Mouse (Mus musculus): ENCODE results near the gene Pdlim4. TPM values are rescaled to one million over a fixed set of nuclear protein-coding genes. Genes with fewer than 3 reads are reported as not detected.

Gene Pdlim4
- not detected in 2 replicates for total RNA-seq (2014; fragmentation: Nextera tagmentation)
- total RNA-seq (2017), result 0.69 TPM in 1 of 2 replicates, not detected in the other

GRCm38 (mm10) chr11:54068520-54069371 is at the start of gene Pdlim4:
Gene Pdlim4, minus strand, starts transcription at chr11:54069014.
- no peak for ATAC-seq (replicated peaks; ENCODE audit: low FRiP score, low TSS enrichment, poor library complexity, severe bottlenecking)

DNA sequence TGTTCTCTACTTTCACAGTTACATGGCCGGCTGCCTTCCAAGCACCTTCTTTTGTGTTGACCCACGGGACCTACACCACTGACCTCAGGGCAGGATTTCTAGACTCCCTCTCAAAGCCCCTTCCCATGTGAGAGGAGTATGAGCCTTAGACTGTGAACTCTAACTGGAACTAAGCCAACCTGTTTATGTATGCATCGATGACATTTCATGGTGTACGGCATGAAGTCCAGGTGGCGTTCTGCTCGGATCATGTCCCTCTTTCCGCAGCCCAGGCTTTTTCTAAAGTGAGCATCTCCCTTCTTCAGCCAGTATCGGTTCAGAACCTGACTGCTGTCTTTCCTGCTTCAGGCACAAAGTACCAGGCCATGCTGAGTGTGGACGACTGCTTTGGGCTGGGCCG is 48.3 kb upstream of the Pdlim4 start:
- no peak for ATAC-seq (replicated peaks; ENCODE audit: low FRiP score, low TSS enrichment, poor library complexity, severe bottlenecking)

DNA sequence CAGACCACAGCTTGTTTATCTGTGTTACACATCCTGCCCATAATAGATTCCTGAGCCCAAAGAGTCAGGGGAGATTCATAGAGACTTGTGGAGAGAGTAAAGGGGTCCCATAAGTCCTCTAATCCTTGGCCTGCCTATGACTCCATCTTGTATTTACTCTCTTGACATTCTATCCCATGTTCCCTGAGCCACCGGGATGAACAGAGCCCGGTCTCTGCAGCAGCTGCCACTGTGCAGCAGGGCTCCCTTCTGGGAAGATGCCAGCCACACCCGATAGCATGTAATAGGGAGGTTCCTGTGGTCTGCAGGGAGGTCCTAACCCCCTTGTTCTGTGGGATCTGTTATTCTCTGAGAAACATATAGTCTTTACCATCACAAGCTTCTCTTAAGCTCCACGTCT is 47.6 kb upstream of the Pdlim4 start:
- ATAC-seq (replicated peaks; ENCODE audit: low FRiP score, low TSS enrichment, poor library complexity, severe bottlenecking), result no peak

- no peak for ATAC-seq (replicated peaks; ENCODE audit: low FRiP score, low TSS enrichment, poor library complexity, severe bottlenecking)
These were observed 47.1 kb upstream of the Pdlim4 start for GRCm38 (mm10) chr11:54115911-54116310.

DNA sequence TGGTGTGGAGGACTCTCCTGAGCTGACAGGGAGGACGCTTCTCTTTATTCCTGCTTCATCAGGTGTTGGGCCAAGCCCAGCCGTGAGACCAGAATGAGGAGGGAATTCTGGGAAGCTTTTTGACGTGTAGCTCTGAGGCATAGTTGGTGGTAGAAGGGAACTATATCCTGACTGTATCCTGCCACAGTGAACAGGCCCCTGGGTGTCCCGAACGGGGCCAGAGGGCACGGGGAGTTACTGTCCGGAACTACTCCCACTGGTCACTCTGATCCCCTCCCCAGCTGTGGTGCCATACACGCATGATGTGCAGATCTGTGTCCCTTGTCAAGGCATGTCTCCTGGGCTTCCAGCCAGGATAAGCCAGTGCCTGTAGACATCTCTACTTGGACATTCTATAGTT is 46.5 kb upstream of the Pdlim4 start:
- no peak for ATAC-seq (replicated peaks; ENCODE audit: low FRiP score, low TSS enrichment, poor library complexity, severe bottlenecking)

DNA sequence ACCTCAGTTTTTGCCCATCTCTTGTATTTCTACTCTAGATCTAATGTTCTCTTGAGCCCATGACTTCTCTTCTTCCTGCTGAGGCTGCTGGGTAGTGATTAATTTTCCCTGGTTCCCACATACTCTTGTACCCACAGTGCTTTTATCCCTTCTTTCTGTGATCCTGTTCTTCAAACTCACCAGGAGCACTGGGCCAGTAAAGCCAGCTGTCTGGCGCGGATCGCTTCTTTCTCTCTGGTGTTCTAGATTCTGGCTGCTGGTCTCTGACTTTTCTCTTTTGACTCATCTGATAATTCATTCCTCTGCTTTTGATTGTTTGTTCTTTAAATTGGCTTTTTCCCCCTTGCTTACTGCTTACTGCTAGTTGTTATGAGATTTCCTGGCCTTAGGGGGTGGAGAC is 45.9 kb upstream of the Pdlim4 start:
- no peak for ATAC-seq (replicated peaks; ENCODE audit: low FRiP score, low TSS enrichment, poor library complexity, severe bottlenecking)

- no peak for ATAC-seq (replicated peaks; ENCODE audit: low FRiP score, low TSS enrichment, poor library complexity, severe bottlenecking)
These were observed 44.5 kb upstream of the Pdlim4 start for GRCm38 (mm10) chr11:54113352-54113751.

- peak; percentile 93 for ATAC-seq (replicated peaks; ENCODE audit: low FRiP score, low TSS enrichment, poor library complexity, severe bottlenecking)
These were observed 44.1 kb upstream of the Pdlim4 start for GRCm38 (mm10) chr11:54112920-54113319.

DNA sequence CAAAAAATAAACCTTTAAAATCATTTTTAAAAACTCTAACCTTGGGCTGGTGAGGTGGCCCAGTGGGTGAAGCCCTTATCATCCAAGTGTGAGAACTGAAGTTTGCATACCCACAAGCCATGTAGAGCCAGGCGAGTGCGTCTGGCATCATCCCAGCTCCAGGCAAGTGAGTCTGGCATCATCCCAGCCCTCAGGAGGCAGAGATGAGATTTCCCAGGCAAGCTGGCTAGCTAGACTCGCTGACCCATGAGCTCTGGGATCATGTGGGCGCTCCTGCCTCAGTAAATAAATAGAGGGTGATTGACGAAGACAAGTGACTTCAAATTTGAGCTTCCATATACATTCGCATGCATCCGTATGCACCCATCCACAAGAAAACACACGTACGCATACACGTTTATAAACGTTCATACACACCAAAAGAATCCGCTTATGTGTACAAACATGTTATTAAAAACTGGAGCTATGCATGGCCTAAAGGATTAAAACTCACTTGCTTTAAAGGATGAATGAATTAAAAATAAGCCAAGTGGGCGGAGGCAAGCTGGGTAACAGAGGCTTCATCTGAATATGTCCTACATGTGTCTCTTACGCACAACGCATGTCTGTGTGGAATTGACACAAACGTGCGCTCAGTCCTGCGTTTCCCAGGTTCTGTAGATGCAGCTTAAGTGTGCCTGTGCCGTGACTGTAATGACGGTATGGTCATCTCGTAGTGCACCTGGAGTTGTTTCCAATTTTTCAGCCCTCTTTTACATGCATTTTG is 43.3 kb upstream of the Pdlim4 start:
- no peak for ATAC-seq (replicated peaks; ENCODE audit: low FRiP score, low TSS enrichment, poor library complexity, severe bottlenecking)

- no peak for ATAC-seq (replicated peaks; ENCODE audit: low FRiP score, low TSS enrichment, poor library complexity, severe bottlenecking)
These were observed 42.5 kb upstream of the Pdlim4 start for GRCm38 (mm10) chr11:54111291-54111690.

DNA sequence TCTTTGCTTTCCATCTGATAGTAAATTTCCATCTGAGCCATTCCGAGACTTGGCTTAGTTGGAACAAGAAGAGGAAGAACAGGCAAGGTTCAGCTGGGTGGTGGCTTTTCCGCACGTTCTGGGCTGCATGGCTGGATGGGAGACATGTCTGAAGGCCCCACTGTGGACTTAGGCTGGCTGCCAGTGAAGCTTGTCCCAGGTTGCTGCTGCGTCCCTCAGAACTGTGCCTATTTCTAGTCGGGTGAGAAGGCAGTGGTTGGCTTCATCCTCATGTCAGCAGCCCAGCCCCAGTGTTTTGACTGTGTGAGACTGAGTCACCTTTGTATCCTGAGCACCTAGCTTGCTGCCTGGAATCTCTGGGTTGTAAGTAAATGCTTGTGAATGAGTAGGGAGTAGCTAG is 40.1 kb upstream of the Pdlim4 start:
- ATAC-seq (replicated peaks; ENCODE audit: low FRiP score, low TSS enrichment, poor library complexity, severe bottlenecking), result no peak

GRCm38 (mm10) chr11:54108131-54108530 is 39.3 kb upstream of the Pdlim4 start:
- ATAC-seq (replicated peaks; ENCODE audit: low FRiP score, low TSS enrichment, poor library complexity, severe bottlenecking), result no peak

GRCm38 (mm10) chr11:54107239-54107638 is 38.4 kb upstream of the Pdlim4 start:
- no peak for ATAC-seq (replicated peaks; ENCODE audit: low FRiP score, low TSS enrichment, poor library complexity, severe bottlenecking)

DNA sequence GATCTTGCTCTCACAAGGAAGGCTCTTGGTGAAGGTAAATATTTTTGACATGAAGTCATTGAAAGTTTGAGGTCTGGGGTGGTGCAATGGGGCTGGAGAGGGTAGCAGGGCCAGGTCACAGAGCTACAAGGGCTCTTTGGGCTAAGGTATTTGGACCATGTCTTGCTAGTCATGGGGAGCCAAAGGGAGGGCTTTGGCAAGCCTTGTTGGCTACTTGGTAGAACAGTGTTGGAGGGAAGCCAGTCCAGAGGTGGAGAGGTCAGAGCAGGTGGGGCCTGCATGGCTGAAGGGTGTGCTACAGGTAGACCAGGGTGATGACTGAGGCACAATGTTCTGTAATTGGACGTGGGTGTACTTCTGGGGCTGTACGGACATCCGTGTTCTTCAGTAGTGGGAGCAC is 37.9 kb upstream of the Pdlim4 start:
- ATAC-seq (replicated peaks; ENCODE audit: low FRiP score, low TSS enrichment, poor library complexity, severe bottlenecking), result no peak

DNA sequence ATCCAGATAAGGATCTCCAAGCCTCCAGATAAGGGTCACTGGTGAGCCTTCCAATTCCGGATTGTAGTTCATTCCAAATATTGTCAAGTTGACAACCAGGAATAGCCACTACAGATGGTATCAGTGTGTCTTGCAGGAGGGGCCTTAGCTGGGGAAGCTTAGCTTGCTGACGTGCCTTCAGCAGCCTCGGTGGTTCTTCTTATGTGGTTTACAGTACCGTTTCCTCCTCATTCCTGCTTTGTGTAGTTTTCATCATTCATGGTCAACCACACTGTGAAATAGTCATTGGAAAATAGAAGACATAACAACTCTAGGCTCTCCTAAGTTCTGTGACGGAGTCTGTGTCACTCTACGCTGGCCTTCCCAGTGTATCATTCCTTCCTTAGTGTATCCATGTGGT is 36.2 kb upstream of the Pdlim4 start:
- no peak for ATAC-seq (replicated peaks; ENCODE audit: low FRiP score, low TSS enrichment, poor library complexity, severe bottlenecking)

DNA sequence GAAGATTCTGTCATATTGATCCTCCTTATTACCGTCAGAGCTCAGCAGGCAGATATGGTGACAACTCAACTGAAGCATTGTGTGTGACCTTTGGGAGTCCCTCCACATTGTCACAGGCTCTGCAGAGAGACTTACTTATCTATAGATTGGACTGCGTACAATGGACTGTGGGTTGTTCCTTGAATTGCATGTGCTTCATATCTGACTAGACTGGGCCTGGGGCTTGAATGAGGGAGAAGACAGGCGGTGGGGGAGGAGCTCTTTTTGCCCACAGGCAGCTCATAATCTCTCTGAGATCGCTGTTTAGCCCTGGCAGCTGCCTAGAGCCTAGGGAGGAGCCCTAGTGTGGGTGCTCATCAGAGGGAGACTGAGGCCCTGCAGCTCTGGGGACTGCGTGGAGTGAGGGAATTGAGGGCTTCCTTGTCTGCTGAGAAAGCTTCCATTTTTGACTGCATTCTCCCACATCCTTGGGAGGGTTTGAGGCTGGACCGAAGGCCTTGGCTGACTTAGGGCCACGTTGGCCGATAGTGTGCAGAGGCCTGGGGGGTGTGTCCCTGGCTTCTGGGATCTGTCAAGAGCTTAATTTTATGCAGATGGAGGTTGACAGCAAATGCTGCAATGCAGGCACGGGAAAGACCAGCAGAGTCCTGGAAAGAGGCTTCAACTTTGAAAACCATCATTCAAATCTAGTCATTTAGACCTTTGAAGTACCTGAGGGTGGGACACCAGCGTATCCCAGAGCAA is 34.1 kb upstream of the Pdlim4 start:
- ATAC-seq (replicated peaks; ENCODE audit: low FRiP score, low TSS enrichment, poor library complexity, severe bottlenecking), result peak; percentile 30; the same call in 1 of the 2 replicates

DNA sequence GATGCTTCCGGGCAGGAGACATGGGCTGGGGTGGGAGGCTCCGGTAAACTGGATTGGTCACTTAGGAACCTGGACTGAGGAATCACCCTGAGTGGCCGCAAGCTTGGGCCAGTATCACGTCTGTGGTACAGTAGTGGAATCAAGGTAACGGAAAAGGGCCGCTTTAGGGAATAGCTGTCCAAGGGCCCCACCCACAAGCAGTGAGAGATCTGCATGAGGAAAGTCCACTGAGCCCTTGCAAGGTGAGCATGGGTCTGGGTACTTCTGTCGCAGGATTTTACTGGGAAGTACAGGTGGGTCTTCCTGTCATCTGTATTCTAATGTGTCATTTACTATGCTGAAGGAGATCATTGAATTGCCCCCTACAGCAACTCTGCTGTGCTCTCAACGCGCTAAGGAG is 32.9 kb upstream of the Pdlim4 start:
- ATAC-seq (replicated peaks; ENCODE audit: low FRiP score, low TSS enrichment, poor library complexity, severe bottlenecking), result no peak

- ATAC-seq (replicated peaks; ENCODE audit: low FRiP score, low TSS enrichment, poor library complexity, severe bottlenecking), result peak; percentile 55
These were observed 32.1 kb upstream of the Pdlim4 start for GRCm38 (mm10) chr11:54100692-54101591.

All from megakaryocyte-erythroid progenitor cell, adult 5-6 weeks (primary cell).